Comparison of ENCODE assay signal across 8 mouse cellular contexts in the genomic region with DNA sequence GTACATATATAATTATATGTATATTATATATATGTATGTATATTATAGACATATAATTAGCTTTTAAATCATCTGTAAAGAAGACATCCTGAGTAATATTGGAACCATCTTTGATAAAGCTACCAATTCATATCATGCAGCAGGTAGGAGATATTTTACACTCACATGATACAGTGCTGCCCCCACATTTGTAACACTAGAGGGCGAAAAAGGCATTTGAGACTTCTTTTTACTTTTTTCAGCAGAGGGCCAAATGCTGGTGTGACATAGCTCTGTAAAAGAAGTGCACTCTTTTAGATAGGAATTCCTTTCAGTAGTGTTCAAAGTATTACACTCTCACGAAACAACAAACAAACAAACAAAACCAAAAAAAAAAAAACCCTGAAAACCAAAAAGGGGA. TPM values are rescaled to one million over a fixed set of nuclear protein-coding genes. Genes with fewer than 3 reads are reported as not detected.
DNase-seq lines count a peak whose midpoint lies in the region; ATAC-seq and TF ChIP-seq lines count a peak whose summit lies in the region.

No protein-coding gene starts in this region.

- no peak for TF ChIP-seq EP300 in stomach, postnatal 0 days (optimal IDR thresholded peaks at IDR 0.05)

- DNase-seq in kidney, adult 18-20 months = peak; percentile 12
- peak; percentile 73 for DNase-seq in CD4-positive, CD25-positive, alpha-beta regulatory T cell, adult 2 months (ENCODE audit: low read depth, low spot score)
- peak; percentile 64 for DNase-seq in Muller cell, postnatal 12 days (ENCODE audit: inconsistent ontology term)
- DNase-seq in fibroblast of lung, adult 2 months (ENCODE audit: low read depth) = peak; percentile 43
- DNase-seq in left cerebral cortex, adult 2 months (ENCODE audit: extremely low spot score in 1 of 2, low spot score in 2 of 2) = peak in 1 of 2 experiments; percentile 37
- DNase-seq in stomach, postnatal 0 days (ENCODE audit: low spot score) = peak; percentile 20
- no peak for DNase-seq in neural tube, embryonic 10.5 days (ENCODE audit: extremely low spot score, low spot score)

- 20% methylated on average over 2 of the region's 2 CpGs for WGBS in kidney, embryonic 16.5 days
- WGBS in stomach, postnatal 0 days = 16% methylated on average over 2 of the region's 2 CpGs

- no peaks in the 10 kb centered on the region for H3K9me3 ChIP-seq in kidney, embryonic 16.5 days (ENCODE audit: low read length)
- H3K9me3 ChIP-seq in stomach, postnatal 0 days (ENCODE audit: control insufficient read depth, low read length) = no peaks in the 10 kb centered on the region

- no peak overlapping the region for H3K27ac ChIP-seq in kidney, embryonic 16.5 days (ENCODE audit: low read length)
- H3K27ac ChIP-seq in left cerebral cortex, adult 2 months = no peak overlapping the region
- H3K27ac ChIP-seq in stomach, postnatal 0 days (replicated peaks) = no peak overlapping the region

- peaks cover 12% of the 10 kb centered on the region for H3K4me1 ChIP-seq in kidney, embryonic 16.5 days (ENCODE audit: insufficient read depth, low read length)
- no peaks in the 10 kb centered on the region for H3K4me1 ChIP-seq in stomach, postnatal 0 days (replicated peaks; ENCODE audit: control insufficient read depth, insufficient read depth)

- no peaks in the 10 kb centered on the region for H3K36me3 ChIP-seq in kidney, embryonic 16.5 days (ENCODE audit: insufficient read depth, low read length)
- no peaks in the 10 kb centered on the region for H3K36me3 ChIP-seq in stomach, postnatal 0 days (ENCODE audit: control insufficient read depth, insufficient read depth, low read length)

- H3K27me3 ChIP-seq in kidney, embryonic 16.5 days (ENCODE audit: insufficient read depth, low read length) = no peaks in the 10 kb centered on the region
- H3K27me3 ChIP-seq in stomach, postnatal 0 days (ENCODE audit: control insufficient read depth, insufficient read depth, low read length) = no peaks in the 10 kb centered on the region

- TF ChIP-seq CTCF in left cerebral cortex, adult 2 months (IDR thresholded peaks at IDR 0.05) = peak; percentile 77
- peak; percentile 85 for TF ChIP-seq CTCF in stomach, postnatal 0 days (IDR thresholded peaks at IDR 0.05; ENCODE audit: low read depth)

- intact Hi-C loops in left cerebral cortex, adult 2 months (cut with DNase I) = loop anchor here (2.0 kb wide), 3 partner anchors 42 to 270 kb away; partner anchors contain the start of gene Gm10190

- no peak overlapping the region for H3K4me3 ChIP-seq in kidney, embryonic 16.5 days (ENCODE audit: low read length)
- H3K4me3 ChIP-seq in left cerebral cortex, adult 2 months = peak overlapping the region; percentile 99; the same call in 1 of the 2 replicates
- no peak overlapping the region for H3K4me3 ChIP-seq in stomach, postnatal 0 days (ENCODE audit: low read depth, low read length)

- no peak for ATAC-seq in kidney, embryonic 16.5 days (ENCODE audit: low FRiP score, low TSS enrichment)
- ATAC-seq in stomach, postnatal 0 days (ENCODE audit: low FRiP score, low TSS enrichment) = 0 out of 2 replicates have a peak, but pooled peaks have one; percentile 23

- no peak overlapping the region for H3K4me2 ChIP-seq in kidney, embryonic 16.5 days (replicated peaks; ENCODE audit: low read depth, low read length)
- no peak overlapping the region for H3K4me2 ChIP-seq in stomach, postnatal 0 days (replicated peaks; ENCODE audit: low read depth)

- H3K9ac ChIP-seq in kidney, embryonic 16.5 days (replicated peaks; ENCODE audit: low read length) = no peak overlapping the region
- H3K9ac ChIP-seq in stomach, postnatal 0 days (ENCODE audit: low read length) = no peak overlapping the region

RNA-seq across cellular contexts. Expression of gene Dhx57, which starts 0.9 kb away (rescaled TPM):
- polyA plus RNA-seq in kidney, embryonic 16.5 days (2015; fragmentation: Nextera tagmentation; extraction: Ambion mirVana) = 15.4 and 15.9 TPM in 2 replicates
- total RNA-seq in left cerebral cortex, adult 2 months (2021) = 10 to 100 TPM; 40.7 to 45.1 TPM
- polyA plus RNA-seq in stomach, postnatal 0 days (2015; fragmentation: Nextera tagmentation; extraction: Ambion mirVana) = 3.9 TPM in 2 replicates

RNA-seq across cellular contexts. Expression of gene Morn2, which starts 1.1 kb away (rescaled TPM):
- polyA plus RNA-seq in kidney, embryonic 16.5 days (2015; fragmentation: Nextera tagmentation; extraction: Ambion mirVana) = 38.9 and 39.7 TPM in 2 replicates
- 10 to 100 TPM; 15.6 to 16.3 TPM for total RNA-seq in left cerebral cortex, adult 2 months (2021)
- polyA plus RNA-seq in stomach, postnatal 0 days (2015; fragmentation: Nextera tagmentation; extraction: Ambion mirVana) = 9.4 and 10.3 TPM in 2 replicates

RNA-seq across cellular contexts. Expression of gene Arhgef33, which starts 16.1 kb away (rescaled TPM):
- polyA plus RNA-seq in kidney, embryonic 16.5 days (2015; fragmentation: Nextera tagmentation; extraction: Ambion mirVana) = 0.55 and 0.92 TPM in 2 replicates
- 1 to 10 TPM; 2.5 to 2.8 TPM for total RNA-seq in left cerebral cortex, adult 2 months (2021)
- polyA plus RNA-seq in stomach, postnatal 0 days (2015; fragmentation: Nextera tagmentation; extraction: Ambion mirVana) = 1.4 TPM in 2 replicates
